Mouse (Mus musculus) CH12F3 (cell line): ENCODE measurements around the gene Atrx.

Experiments used
- in situ Hi-C: fragments of 300-500 bp; cut with MboI; formaldehyde crosslinking; loops from 2 replicates; pipeline ENCODE4 v1.14.3; 2020; ENCODE audit warnings: low sequenced_read_pairs

The Atrx gene

GRCm38 (mm10) chrX:105773281-105773680 lies 155.9 kb downstream of the Atrx start:
- in situ Hi-C loops = no loop called here

DNA sequence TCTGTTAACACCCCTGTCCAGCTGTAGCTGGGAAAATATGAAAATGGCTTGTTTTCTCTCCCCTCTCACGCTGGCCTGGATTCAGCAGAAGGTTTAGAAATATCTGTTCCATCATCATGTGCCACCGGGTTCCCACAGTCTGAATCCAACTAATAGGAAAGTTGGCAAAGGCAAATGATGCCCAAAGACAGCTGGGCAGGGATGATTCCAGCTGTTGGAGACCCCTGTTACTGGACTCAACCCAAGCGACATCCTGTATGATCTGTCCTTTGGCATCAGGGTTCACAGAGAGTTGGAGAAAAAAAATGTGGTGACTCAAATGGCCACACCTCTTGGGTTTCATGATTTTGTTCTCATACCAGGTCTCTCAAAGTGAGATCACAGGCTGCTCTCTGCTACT lies 161.3 kb downstream of the Atrx start:
- in situ Hi-C loops = no loop called here

DNA sequence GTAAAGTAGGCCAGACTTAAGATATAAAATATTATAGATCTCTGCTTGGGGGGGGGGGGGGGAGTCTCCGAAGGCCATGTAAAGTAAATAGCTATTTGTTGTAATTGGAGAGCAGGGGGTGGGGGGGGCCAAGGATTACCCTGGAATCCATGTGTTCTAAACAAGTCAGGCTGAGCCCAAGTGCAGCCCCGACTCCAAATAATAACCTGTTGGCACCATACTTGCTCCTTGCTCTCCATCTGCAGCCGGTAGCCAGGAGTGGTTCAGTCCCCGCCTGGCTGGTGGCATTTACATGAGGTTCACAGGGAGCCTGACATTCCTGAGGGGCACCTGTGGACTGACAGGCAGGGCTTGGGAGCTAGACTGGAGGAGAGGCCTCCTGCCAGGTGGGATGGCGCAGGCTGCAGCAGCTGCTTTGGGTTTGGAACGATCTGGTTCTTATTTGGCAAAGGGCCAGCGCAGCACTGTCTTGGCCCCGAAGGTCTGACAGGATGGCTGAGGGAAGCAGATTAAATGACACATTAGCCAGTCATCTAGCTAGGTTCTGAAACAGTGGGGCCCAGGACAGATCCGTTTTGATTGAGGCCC lies 161.9 kb downstream of the Atrx start:
- in situ Hi-C loops = no loop called here

- in situ Hi-C loops = no loop called here
Observed at GRCm38 (mm10) chrX:105766013-105766412, 163.2 kb downstream of the Atrx start.

GRCm38 (mm10) chrX:105765005-105765706 lies 164.0 kb downstream of the Atrx start:
- in situ Hi-C loops = no loop called here

- in situ Hi-C loops = no loop called here
Observed at GRCm38 (mm10) chrX:105764162-105765004, 164.8 kb downstream of the Atrx start, which contains the start of gene Fgf16. TSS of gene Fgf16 (plus strand) at chrX:105764279.

DNA sequence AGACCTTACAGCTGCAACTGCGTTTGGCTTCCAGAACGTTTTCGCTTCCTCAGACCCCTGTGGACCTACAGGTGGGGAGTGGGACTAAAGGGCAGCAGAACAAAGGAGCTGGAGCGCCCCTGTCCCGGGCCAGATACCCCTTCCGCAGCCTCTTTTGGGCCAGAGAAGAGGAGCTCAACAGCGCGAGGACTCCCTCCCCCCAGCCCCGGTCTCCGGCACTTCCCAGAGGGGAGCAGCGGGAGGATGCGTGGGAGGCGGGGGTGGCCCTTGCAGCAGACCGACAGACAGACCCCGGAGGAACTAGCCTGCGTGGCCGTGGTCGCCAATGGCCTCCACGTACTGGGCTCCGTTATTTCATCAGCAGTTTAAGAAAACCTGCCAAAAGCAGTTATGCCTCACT lies 165.6 kb downstream of the Atrx start:
- in situ Hi-C loops = no loop called here

DNA sequence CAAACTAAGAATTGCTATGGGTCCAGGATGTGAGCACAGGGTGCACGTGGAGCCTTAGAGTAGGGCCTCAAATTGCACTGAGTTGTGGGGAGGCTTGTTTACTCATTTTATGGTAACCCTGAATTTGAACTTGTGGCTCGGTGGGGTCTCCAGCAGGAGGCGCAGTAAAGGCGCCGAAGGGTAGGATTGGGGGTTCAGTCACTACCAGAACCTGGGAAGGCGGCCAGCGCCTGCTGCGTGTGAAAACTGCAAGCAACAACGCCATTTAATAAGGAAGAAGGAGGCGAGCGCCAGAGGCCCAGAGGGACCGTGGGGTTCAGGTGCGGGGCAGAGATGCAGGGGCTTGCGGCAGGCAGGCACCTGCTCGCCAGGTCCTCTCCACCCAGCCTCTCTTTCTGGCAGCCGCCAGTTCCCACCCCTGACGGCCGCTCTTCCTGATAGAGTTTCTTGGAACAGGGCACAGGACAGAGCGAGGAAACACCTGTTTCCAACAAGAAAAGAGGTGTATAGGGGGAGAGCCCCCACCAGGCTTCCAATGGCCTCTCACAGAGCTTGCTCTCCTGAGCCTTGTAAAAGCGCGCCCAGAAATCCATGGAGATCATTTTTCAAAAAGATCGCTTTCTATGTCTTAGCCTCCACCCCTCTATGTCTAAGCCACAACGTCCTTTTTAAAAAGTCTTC lies 166.2 kb downstream of the Atrx start:
- in situ Hi-C loops = no loop called here
